Mouse (Mus musculus) stomach, postnatal 0 days (tissue): ENCODE data around the gene Gm21981.

Experiments
- CTCF ChIP-seq: IDR thresholded peaks from 2 replicates; pipeline ENCODE4 v1.5.1; 2016; ENCODE audit warnings: antibody characterized with exemption, low read depth, mild to moderate bottlenecking, moderate library complexity
- EP300 ChIP-seq: optimal IDR thresholded peaks from 2 replicates; pipeline ENCODE3; 2016; ENCODE audit warnings: antibody characterized with exemption

DNA sequence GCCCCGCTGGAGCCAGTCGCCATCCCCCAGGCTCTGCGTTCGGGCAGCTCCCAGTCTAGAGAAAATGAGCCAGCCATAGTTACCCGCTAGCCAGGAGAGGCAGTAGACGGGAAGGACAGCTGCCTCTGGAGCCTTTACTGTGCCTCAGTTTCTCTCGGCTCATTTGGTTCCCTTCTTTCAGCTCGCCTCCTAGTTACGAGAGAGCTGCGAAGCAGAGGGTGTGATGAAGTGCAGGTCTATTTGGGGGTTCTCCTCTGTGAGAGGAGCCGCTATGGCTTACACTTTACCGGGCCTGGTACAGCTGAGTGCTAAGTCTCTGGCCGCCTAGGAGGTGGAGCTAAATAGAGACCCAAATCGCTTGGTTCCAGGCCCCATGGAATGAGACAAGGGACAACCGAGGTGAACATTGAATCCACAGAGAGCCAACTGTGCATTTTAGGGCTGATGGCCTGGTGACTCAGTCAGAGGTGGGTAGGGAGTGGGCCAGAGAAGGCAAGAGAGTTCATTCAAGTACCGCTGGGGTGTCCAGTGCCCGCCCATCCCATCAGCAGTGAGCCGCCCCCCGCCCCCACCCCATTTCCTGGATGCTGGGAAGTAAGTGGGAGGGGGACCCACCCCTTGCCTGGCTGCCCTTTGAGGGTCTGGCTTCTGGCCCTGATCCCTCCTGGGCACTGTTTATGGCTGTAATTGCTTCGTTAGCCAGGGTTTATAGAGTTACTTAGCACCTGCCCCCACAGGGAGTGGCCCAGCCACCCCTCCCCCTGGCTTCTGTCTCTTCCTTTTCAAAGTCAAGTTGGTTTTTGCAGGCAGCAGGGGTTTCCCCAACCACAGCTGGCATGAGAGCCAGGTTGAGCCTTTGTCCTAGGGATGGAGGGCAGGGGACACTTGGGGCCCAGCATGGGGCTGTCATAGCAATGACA, 44.9 kb upstream of the Gm21981 start:
- TF ChIP-seq CTCF: no peak
- no peak for TF ChIP-seq EP300
